Mouse (Mus musculus) thymus, adult 2 months (tissue): ENCODE measurements at regions not wholly inside any gene's neighbourhood (a gene's known extent, or its start where the extent isn't known, plus 50 kb on each side); places are given as distances from the start of the nearest gene placed in this dataset.

Experiments used
- DNase-seq: peaks from one replicate; pipeline ENCODE4 v3.0.0; 2021
- H3K27ac ChIP-seq: fragments of 200-500 bp; 2 replicates; pipeline ENCODE4 v1.5.1; 2012; ENCODE audit warnings: low read length, control low read depth; ENCODE audit not compliant: control insufficient read depth, insufficient read depth
- H3K27me3 ChIP-seq: fragments of 200-500 bp; 2 replicates; pipeline ENCODE4 v1.6.1; 2012; ENCODE audit warnings: mild to moderate bottlenecking, low read length, moderate library complexity, mixed read lengths; ENCODE audit not compliant: control insufficient read depth, insufficient read depth
- H3K36me3 ChIP-seq: fragments of 200-500 bp; 2 replicates; pipeline ENCODE4 v1.6.1; 2012; ENCODE audit warnings: mild to moderate bottlenecking, low read length, moderate library complexity; ENCODE audit not compliant: control insufficient read depth, insufficient read depth
- H3K4me1 ChIP-seq: fragments of 200-500 bp; replicated peaks from 2 replicates; pipeline ENCODE4 v1.6.1; 2012; ENCODE audit warnings: low read length; ENCODE audit not compliant: control insufficient read depth, insufficient read depth
- H3K4me3 ChIP-seq: fragments of 200-500 bp; 2 replicates; pipeline ENCODE4 v1.5.1; 2012; ENCODE audit warnings: mild to moderate bottlenecking, low read length, control low read depth, moderate library complexity; ENCODE audit not compliant: control insufficient read depth, insufficient read depth
- CTCF ChIP-seq: fragments of 200-500 bp; IDR thresholded peaks from 2 replicates; pipeline ENCODE4 v1.5.1; 2012; ENCODE audit warnings: mild to moderate bottlenecking, control low read depth, low read length, moderate library complexity, borderline replicate concordance; ENCODE audit not compliant: control insufficient read depth, poor library complexity, insufficient read depth; ENCODE audit errors: extremely low read depth
- POLR2A ChIP-seq: fragments of 200-500 bp; IDR thresholded peaks from 2 replicates; pipeline ENCODE4 v1.6.1; 2012; ENCODE audit warnings: mild to moderate bottlenecking, low read length, control low read depth, moderate library complexity; ENCODE audit not compliant: control insufficient read depth, poor library complexity, insufficient read depth; ENCODE audit errors: extremely low read depth
- WGBS: fragments of 180-500 bp; shearing (Covaris S2); methylation state at CpG from one replicate; pipeline ENCODE4 v1.1.7; 2018; 5-methylcytosine and 5-hydroxymethylcytosine counted together

- H3K36me3 ChIP-seq = no peaks in the 10 kb centered on the region
- DNase-seq = no peak
- 69% methylated on average over 1 of the region's 1 CpGs for WGBS
- H3K27me3 ChIP-seq = no peaks in the 10 kb centered on the region
- no peak for TF ChIP-seq POLR2A
- TF ChIP-seq CTCF = no peak
- H3K27ac ChIP-seq = no peak overlapping the region
- no peaks in the 10 kb centered on the region for H3K4me1 ChIP-seq
- no peak overlapping the region for H3K4me3 ChIP-seq
These were observed 172.5 kb downstream of the Nucb2 start for GRCm38 (mm10) chr7:116676696-116677095.

GRCm38 (mm10) chr7:116679195-116679594 is 175.0 kb downstream of the Nucb2 start:
- Histone ChIP-seq H3K27ac (no peak overlapping the region), H3K4me1 (no peaks in the 10 kb centered on the region), H3K36me3 (no peaks in the 10 kb centered on the region), H3K4me3 (no peak overlapping the region), H3K27me3 (no peaks in the 10 kb centered on the region)
- DNase-seq = no peak
- TF ChIP-seq POLR2A (no peak), CTCF (no peak)
- WGBS = 81% methylated on average over 4 of the region's 4 CpGs

- Histone ChIP-seq H3K4me1 (no peaks in the 10 kb centered on the region), H3K4me3 (no peak overlapping the region), H3K27me3 (no peaks in the 10 kb centered on the region), H3K27ac (no peak overlapping the region), H3K36me3 (no peaks in the 10 kb centered on the region)
- WGBS = 91% methylated on average over 3 of the region's 3 CpGs
- DNase-seq = no peak
- no peak for TF ChIP-seq POLR2A
These were observed 176.4 kb downstream of the Nucb2 start for GRCm38 (mm10) chr7:116680523-116680922.

- no peak for DNase-seq
- no peaks in the 10 kb centered on the region for H3K4me1 ChIP-seq
- 55% methylated on average over 8 of the region's 8 CpGs for WGBS
- H3K4me3 ChIP-seq = no peak overlapping the region
- H3K36me3 ChIP-seq = no peaks in the 10 kb centered on the region
- H3K27ac ChIP-seq = no peak overlapping the region
- no peaks in the 10 kb centered on the region for H3K27me3 ChIP-seq
- TF ChIP-seq POLR2A = no peak
- TF ChIP-seq CTCF = no peak
These were observed 177.1 kb downstream of the Nucb2 start for GRCm38 (mm10) chr7:116681268-116681667.

- no peak overlapping the region for H3K27ac ChIP-seq
- DNase-seq = no peak
- WGBS = 85% methylated on average over 2 of the region's 2 CpGs
- H3K36me3 ChIP-seq = no peaks in the 10 kb centered on the region
- no peaks in the 10 kb centered on the region for H3K4me1 ChIP-seq
- TF ChIP-seq CTCF (no peak), POLR2A (no peak)
- H3K27me3 ChIP-seq = no peaks in the 10 kb centered on the region
- H3K4me3 ChIP-seq = no peak overlapping the region
These were observed 196.2 kb downstream of the Nucb2 start for GRCm38 (mm10) chr7:116700409-116700808.

- no peaks in the 10 kb centered on the region for H3K4me1 ChIP-seq
- WGBS = 44% methylated on average over 14 of the region's 14 CpGs
- no peaks in the 10 kb centered on the region for H3K36me3 ChIP-seq
- H3K4me3 ChIP-seq = no peak overlapping the region
- peak; percentile 37 for DNase-seq
- no peaks in the 10 kb centered on the region for H3K27me3 ChIP-seq
- no peak overlapping the region for H3K27ac ChIP-seq
- TF ChIP-seq CTCF = peak; percentile 58; the same call in 1 of the 2 replicates
- no peak for TF ChIP-seq POLR2A
These were observed 197.5 kb downstream of the Nucb2 start for GRCm38 (mm10) chr7:116701466-116702342.
